In the genomic region with DNA sequence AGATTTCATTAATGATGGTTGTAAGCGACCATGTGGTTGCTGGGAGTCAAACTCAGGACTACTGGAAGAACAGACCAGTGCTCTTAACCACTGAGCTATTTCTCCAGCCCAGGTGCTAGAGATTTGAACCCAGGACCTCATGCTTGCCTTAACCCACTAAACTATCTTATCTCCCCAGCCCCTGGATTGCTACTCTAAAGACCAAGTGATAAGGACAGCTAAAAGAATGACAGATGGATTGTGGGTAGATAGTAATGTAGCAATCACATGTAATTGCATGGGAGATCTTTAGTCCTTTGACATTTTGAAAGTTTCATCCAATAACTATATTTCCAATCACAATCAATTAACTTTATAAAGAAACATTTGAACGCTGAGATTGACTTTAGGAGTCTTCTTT, we compare ENCODE assay signal across 30 mouse cellular contexts.
"Had no signal": no experiment of that assay in that cellular context is flagged by ENCODE, and none has a peak within 500 bp of the region (broad histone marks: within the 10 kb centered on the region; RNA-seq: fewer than 3 reads in every experiment).

No protein-coding gene starts in this region.

- H3K27ac ChIP-seq: heart, embryonic 13.5 days; heart, embryonic 15.5 days; hindbrain, embryonic 10.5 days; hindbrain, embryonic 12.5 days; hindbrain, embryonic 13.5 days; hindbrain, embryonic 14.5 days; hindbrain, embryonic 15.5 days; hindbrain, postnatal 0 days; intestine, embryonic 15.5 days; kidney, embryonic 15.5 days; kidney, postnatal 0 days; layer of hippocampus, adult 2 months; left cerebral cortex, adult 2 months had no signal

- H3K36me3 ChIP-seq: heart, embryonic 12.5 days; heart, embryonic 13.5 days; heart, embryonic 15.5 days; hindbrain, embryonic 10.5 days; hindbrain, embryonic 12.5 days; hindbrain, embryonic 13.5 days; hindbrain, embryonic 15.5 days; intestine, embryonic 15.5 days; kidney, embryonic 15.5 days had no signal

- H3K27me3 ChIP-seq: heart, embryonic 12.5 days; heart, embryonic 13.5 days; heart, embryonic 15.5 days; hindbrain, embryonic 12.5 days; hindbrain, embryonic 13.5 days; hindbrain, embryonic 15.5 days; intestine, embryonic 15.5 days; kidney, embryonic 15.5 days had no signal

- H3K9ac ChIP-seq: heart, embryonic 12.5 days; heart, embryonic 13.5 days; heart, embryonic 15.5 days; hindbrain, embryonic 12.5 days; hindbrain, embryonic 13.5 days; hindbrain, embryonic 14.5 days; hindbrain, embryonic 15.5 days; intestine, embryonic 15.5 days; kidney, embryonic 15.5 days had no signal

- DNase-seq: heart, postnatal 10 days; heart, postnatal 14 days; heart, postnatal 36 days; heart, postnatal 4 days; kidney, adult 11 months; kidney, adult 18-20 months; kidney, adult 2 months; kidney, adult 8-10 months; kidney, adult 9 months; kidney, postnatal 10 days; kidney, postnatal 14 days; kidney, postnatal 25 days; kidney, postnatal 36 days; kidney, postnatal 4 days; layer of hippocampus, adult 9-11 months; layer of hippocampus, postnatal 36 days had no signal

- H3K4me1 ChIP-seq: heart, embryonic 12.5 days; heart, embryonic 13.5 days; heart, embryonic 15.5 days; hindbrain, embryonic 10.5 days; hindbrain, embryonic 12.5 days; hindbrain, embryonic 13.5 days; hindbrain, embryonic 15.5 days; intestine, embryonic 15.5 days; kidney, embryonic 15.5 days had no signal

- H3K9me3 ChIP-seq: heart, embryonic 12.5 days; heart, embryonic 13.5 days; heart, embryonic 15.5 days; hindbrain, embryonic 10.5 days; hindbrain, embryonic 12.5 days; hindbrain, embryonic 13.5 days; hindbrain, embryonic 15.5 days; intestine, embryonic 15.5 days; kidney, embryonic 15.5 days had no signal

- H3K4me3 ChIP-seq: heart, embryonic 12.5 days; heart, embryonic 13.5 days; heart, embryonic 15.5 days; hindbrain, embryonic 10.5 days; hindbrain, embryonic 12.5 days; hindbrain, embryonic 13.5 days; hindbrain, embryonic 15.5 days; intestine, embryonic 15.5 days; kidney, embryonic 15.5 days; layer of hippocampus, adult 2 months; left cerebral cortex, adult 2 months had no signal
